Mouse (Mus musculus) liver, adult (tissue): Measurements from ENCODE around the gene Slc24a2.

Source experiments
- GATA4 ChIP-seq: IDR thresholded peaks from 2 replicates; pipeline ENCODE4 v1.6.1; 2014; ENCODE audit warnings: mild to moderate bottlenecking, low read length; ENCODE audit not compliant: insufficient replicate concordance

Slc24a2 gene

GRCm38 (mm10) chr4:87229960-87230551, at the start of gene Slc24a2:
TSS of gene Slc24a2 (minus strand) at chr4:87230477.
- TF ChIP-seq GATA4: no peak

GRCm38 (mm10) chr4:87274825-87275224, 44.5 kb upstream of the Slc24a2 start:
- no peak for TF ChIP-seq GATA4

GRCm38 (mm10) chr4:87274276-87274675, 44.0 kb upstream of the Slc24a2 start:
- TF ChIP-seq GATA4: no peak

- TF ChIP-seq GATA4: no peak
Observed at GRCm38 (mm10) chr4:87273476-87273875, 43.2 kb upstream of the Slc24a2 start.

GRCm38 (mm10) chr4:87229224-87229959, 885 bp downstream of the Slc24a2 start:
- TF ChIP-seq GATA4: no peak

GRCm38 (mm10) chr4:87221586-87221985, 8.7 kb downstream of the Slc24a2 start:
- TF ChIP-seq GATA4: no peak

- no peak for TF ChIP-seq GATA4
Observed at GRCm38 (mm10) chr4:87218196-87218595, 12.1 kb downstream of the Slc24a2 start.

GRCm38 (mm10) chr4:87211344-87211978, 18.8 kb downstream of the Slc24a2 start:
- no peak for TF ChIP-seq GATA4

- TF ChIP-seq GATA4: no peak
Observed at GRCm38 (mm10) chr4:87210533-87210932, 19.7 kb downstream of the Slc24a2 start.

GRCm38 (mm10) chr4:87202081-87202480, 28.2 kb downstream of the Slc24a2 start:
- TF ChIP-seq GATA4: no peak

- no peak for TF ChIP-seq GATA4
Observed at GRCm38 (mm10) chr4:87201229-87201628, 29.0 kb downstream of the Slc24a2 start.

GRCm38 (mm10) chr4:87184147-87184930, 45.9 kb downstream of the Slc24a2 start:
- no peak for TF ChIP-seq GATA4

GRCm38 (mm10) chr4:87177116-87177515, 53.2 kb downstream of the Slc24a2 start:
- TF ChIP-seq GATA4: no peak

GRCm38 (mm10) chr4:87163945-87164344, 66.3 kb downstream of the Slc24a2 start:
- TF ChIP-seq GATA4: no peak

- TF ChIP-seq GATA4: no peak
Observed at GRCm38 (mm10) chr4:87158053-87158452, 72.2 kb downstream of the Slc24a2 start.
